24 mouse cellular contexts compared by ENCODE assay signal in genomic region chr13:31321411-31321810, GRCm38 (mm10).
"Had no signal": no experiment of that assay in that cellular context is flagged by ENCODE, and none has a peak within 500 bp of the region (broad histone marks: within the 10 kb centered on the region; RNA-seq: fewer than 3 reads in every experiment).

No protein-coding gene starts in this region.

- H3K4me2 ChIP-seq: limb, embryonic 12.5 days; limb, embryonic 15.5 days; liver, embryonic 11.5 days; lung, embryonic 14.5 days; midbrain, embryonic 12.5 days; midbrain, embryonic 15.5 days; neural tube, embryonic 12.5 days; neural tube, embryonic 15.5 days had no signal

- H3K9me3 ChIP-seq: limb, embryonic 12.5 days; limb, embryonic 15.5 days; midbrain, embryonic 12.5 days; midbrain, embryonic 15.5 days; neural tube, embryonic 12.5 days; neural tube, embryonic 15.5 days had no signal

- DNase-seq: kidney, postnatal 25 days; layer of hippocampus, adult 9-11 months; left cerebral cortex, postnatal 4 days; liver, postnatal 0 days; lung, embryonic 14.5 days; right cerebral cortex, adult 18-20 months; right cerebral cortex, postnatal 14 days; right cerebral cortex, postnatal 4 days; thymus, adult 2 months; thymus, postnatal 14 days; thymus, postnatal 4 days had no signal

- H3K27ac ChIP-seq: kidney, postnatal 0 days; layer of hippocampus, adult 2 months; limb, embryonic 12.5 days; limb, embryonic 15.5 days; liver, embryonic 14.5 days; macrophage; midbrain, embryonic 12.5 days; midbrain, embryonic 15.5 days; neural tube, embryonic 12.5 days; neural tube, embryonic 15.5 days; stomach, postnatal 0 days had no signal

- H3K4me3 ChIP-seq: layer of hippocampus, adult 2 months; limb, embryonic 12.5 days; limb, embryonic 15.5 days; midbrain, embryonic 12.5 days; midbrain, embryonic 15.5 days; neural tube, embryonic 12.5 days; neural tube, embryonic 15.5 days had no signal

- H3K27me3 ChIP-seq: limb, embryonic 15.5 days; midbrain, embryonic 12.5 days; midbrain, embryonic 15.5 days; neural tube, embryonic 12.5 days; neural tube, embryonic 15.5 days had no signal

- H3K9ac ChIP-seq: limb, embryonic 12.5 days; limb, embryonic 15.5 days; liver, embryonic 14.5 days; liver, postnatal 0 days; lung, embryonic 14.5 days; midbrain, embryonic 12.5 days; midbrain, embryonic 15.5 days; neural tube, embryonic 12.5 days; neural tube, embryonic 15.5 days had no signal

- H3K4me1 ChIP-seq: limb, embryonic 12.5 days; midbrain, embryonic 12.5 days; midbrain, embryonic 15.5 days; neural tube, embryonic 12.5 days had no signal

- H3K36me3 ChIP-seq: limb, embryonic 12.5 days; limb, embryonic 15.5 days; midbrain, embryonic 12.5 days; midbrain, embryonic 15.5 days; neural tube, embryonic 12.5 days; neural tube, embryonic 15.5 days had no signal

- ATAC-seq: liver, postnatal 0 days; lung, postnatal 0 days; midbrain, embryonic 15.5 days had no signal
